Mouse (Mus musculus): ENCODE data around the gene Klhl13. TPM values are rescaled to one million over a fixed set of nuclear protein-coding genes. Genes with fewer than 3 reads are reported as not detected.

Gene Klhl13
- not detected for polyA plus RNA-seq (2021)

GRCm38 (mm10) chrX:23364514-23365381, at the start of gene Klhl13:
TSS of gene Klhl13 (minus strand) at chrX:23365082.
- in situ Hi-C loops (cut with MboI; ENCODE audit: low pct_unique_long_range_greater_than_20kb), result no loop called here
- no peak for DNase-seq (ENCODE audit: low read depth, low spot score)
- ATAC-seq, result no peak
- CTCF ChIA-PET, result no interaction called here
- POLR2A ChIA-PET, result no interaction called here
- no peak for TF ChIP-seq CTCF (IDR thresholded peaks at IDR 0.05)
- H3K27me3 ChIP-seq, result peaks cover 26% of the 10 kb centered on the region

- in situ Hi-C loops (cut with MboI; ENCODE audit: low pct_unique_long_range_greater_than_20kb), result no loop called here
- H3K27me3 ChIP-seq, result peaks cover 44% of the 10 kb centered on the region
- TF ChIP-seq CTCF (IDR thresholded peaks at IDR 0.05), result no peak
- no peak for ATAC-seq
- no peak for DNase-seq (ENCODE audit: low read depth, low spot score)
- ChIA-PET POLR2A (no interaction called here), CTCF (no interaction called here)
These were observed 44.6 kb upstream of the Klhl13 start for GRCm38 (mm10) chrX:23409296-23410149.

GRCm38 (mm10) chrX:23388716-23389115, 23.8 kb upstream of the Klhl13 start:
- no peak for DNase-seq (ENCODE audit: low read depth, low spot score)
- no peak for ATAC-seq
- ChIA-PET POLR2A (no interaction called here), CTCF (no interaction called here)
- in situ Hi-C loops (cut with MboI; ENCODE audit: low pct_unique_long_range_greater_than_20kb), result no loop called here
- peaks cover 31% of the 10 kb centered on the region for H3K27me3 ChIP-seq
- TF ChIP-seq CTCF (IDR thresholded peaks at IDR 0.05), result no peak

GRCm38 (mm10) chrX:23363441-23363840, 1.4 kb downstream of the Klhl13 start:
- POLR2A ChIA-PET, result no interaction called here

GRCm38 (mm10) chrX:23360446-23360845, 4.4 kb downstream of the Klhl13 start:
- no peak for ATAC-seq
- POLR2A ChIA-PET, result interaction anchor here (0.7 kb wide), 1 partner anchor 75 kb away, joined by 6 read pairs; no protein-coding TSS in a partner anchor
- peaks cover 21% of the 10 kb centered on the region for H3K27me3 ChIP-seq
- in situ Hi-C loops (cut with MboI; ENCODE audit: low pct_unique_long_range_greater_than_20kb), result no loop called here
- TF ChIP-seq CTCF (IDR thresholded peaks at IDR 0.05), result no peak
- CTCF ChIA-PET, result no interaction called here
- no peak for DNase-seq (ENCODE audit: low read depth, low spot score)

More at GRCm38 (mm10) chrX:23363441-23363840, 1.4 kb downstream of the Klhl13 start:
- TF ChIP-seq CTCF (IDR thresholded peaks at IDR 0.05), result no peak
- ATAC-seq, result no peak
- peaks cover 25% of the 10 kb centered on the region for H3K27me3 ChIP-seq
- no peak for DNase-seq (ENCODE audit: low read depth, low spot score)
- CTCF ChIA-PET, result interaction anchor here (1.2 kb wide), 1 partner anchor 9 kb away, joined by 3 read pairs; no protein-coding TSS in a partner anchor
- in situ Hi-C loops (cut with MboI; ENCODE audit: low pct_unique_long_range_greater_than_20kb), result no loop called here

GRCm38 (mm10) chrX:23350083-23350482, 14.8 kb downstream of the Klhl13 start:
- peaks cover 28% of the 10 kb centered on the region for H3K27me3 ChIP-seq
- ChIA-PET POLR2A (no interaction called here), CTCF (no interaction called here)
- DNase-seq (ENCODE audit: low read depth, low spot score) (no peak), ATAC-seq (no peak)
- in situ Hi-C loops (cut with MboI; ENCODE audit: low pct_unique_long_range_greater_than_20kb), result no loop called here
- no peak for TF ChIP-seq CTCF (IDR thresholded peaks at IDR 0.05)

GRCm38 (mm10) chrX:23328116-23328515, 36.8 kb downstream of the Klhl13 start:
- ChIA-PET CTCF (interaction anchor here (1.1 to 1.5 kb wide), 2 partner anchors 11 to 20 kb away, joined by 3 to 4 read pairs; no protein-coding TSS in a partner anchor), POLR2A (no interaction called here)
- ATAC-seq (no peak), DNase-seq (ENCODE audit: low read depth, low spot score) (no peak)
- in situ Hi-C loops (cut with MboI; ENCODE audit: low pct_unique_long_range_greater_than_20kb), result no loop called here
- TF ChIP-seq CTCF (IDR thresholded peaks at IDR 0.05), result peak; percentile 62
- peaks cover 7% of the 10 kb centered on the region for H3K27me3 ChIP-seq

GRCm38 (mm10) chrX:23318857-23319256, 46.0 kb downstream of the Klhl13 start:
- ATAC-seq (no peak), DNase-seq (ENCODE audit: low read depth, low spot score) (no peak)
- TF ChIP-seq CTCF (IDR thresholded peaks at IDR 0.05), result no peak
- CTCF ChIA-PET, result no interaction called here
- peaks cover 13% of the 10 kb centered on the region for H3K27me3 ChIP-seq
- in situ Hi-C loops (cut with MboI; ENCODE audit: low pct_unique_long_range_greater_than_20kb), result no loop called here
- POLR2A ChIA-PET, result no interaction called here

GRCm38 (mm10) chrX:23295952-23296598, 68.8 kb downstream of the Klhl13 start:
- ChIA-PET POLR2A (no interaction called here), CTCF (no interaction called here)
- DNase-seq (ENCODE audit: low read depth, low spot score), result no peak
- TF ChIP-seq CTCF (IDR thresholded peaks at IDR 0.05), result peak; percentile 38
- in situ Hi-C loops (cut with MboI; ENCODE audit: low pct_unique_long_range_greater_than_20kb), result loop anchor here (25.0 kb wide), 1 partner anchor 1909 kb away; no protein-coding TSS in a partner anchor
- ATAC-seq, result no peak
- H3K27me3 ChIP-seq, result peaks cover 37% of the 10 kb centered on the region

- peaks cover 73% of the 10 kb centered on the region for H3K27me3 ChIP-seq
- no peak for TF ChIP-seq CTCF (IDR thresholded peaks at IDR 0.05)
- DNase-seq (ENCODE audit: low read depth, low spot score) (no peak), ATAC-seq (no peak)
- in situ Hi-C loops (cut with MboI; ENCODE audit: low pct_unique_long_range_greater_than_20kb), result loop anchor here (25.0 kb wide), 1 partner anchor 1898 kb away; no protein-coding TSS in a partner anchor
- CTCF ChIA-PET, result no interaction called here
- POLR2A ChIA-PET, result interaction anchor here (0.6 kb wide), 1 partner anchor 10 kb away, joined by 4 read pairs; no protein-coding TSS in a partner anchor
These were observed 79.5 kb downstream of the Klhl13 start for GRCm38 (mm10) chrX:23285442-23285817.
